Mouse (Mus musculus) CH12.LX (cell line): Measurements from ENCODE around the gene Bmf.

ENCODE experiments used
- CTCF ChIP-seq, 2 experiments: IDR thresholded peaks in 1 of 2; conservative IDR thresholded peaks in 1 of 2; 2 replicates each; pipeline ENCODE4 v1.5.1; 2011 to 2012; ENCODE audit warnings: low read depth in 2 of 2, low read length in 2 of 2, improper control_type of control experiment in 1 of 2, inconsistent platforms in 1 of 2, mild to moderate bottlenecking in 1 of 2, moderate library complexity in 1 of 2
- E2F4 ChIP-seq: IDR thresholded peaks from 2 replicates; pipeline ENCODE4 v1.6.1; 2011; ENCODE audit warnings: low read depth, low read length, improper control_type of control experiment; ENCODE audit not compliant: insufficient replicate concordance
- ELF1 ChIP-seq: IDR thresholded peaks from 2 replicates; pipeline ENCODE4 v1.6.1; 2014; ENCODE audit warnings: low read depth, mild to moderate bottlenecking, inconsistent platforms, low read length, improper control_type of control experiment
- EP300 ChIP-seq: IDR thresholded peaks from 2 replicates; pipeline ENCODE4 v1.6.1; 2011; ENCODE audit warnings: low read length, improper control_type of control experiment
- ETS1 ChIP-seq: conservative IDR thresholded peaks from 2 replicates; pipeline ENCODE4 v1.6.1; 2012; ENCODE audit warnings: low read depth, mild to moderate bottlenecking, inconsistent platforms, low read length, improper control_type of control experiment, moderate library complexity
- MAZ ChIP-seq: IDR thresholded peaks from 2 replicates; pipeline ENCODE4 v1.6.1; 2012; ENCODE audit warnings: low read depth, mild to moderate bottlenecking, inconsistent platforms, low read length, improper control_type of control experiment, moderate library complexity
- MEF2A ChIP-seq: IDR thresholded peaks from 2 replicates; pipeline ENCODE4 v1.6.1; 2014; ENCODE audit warnings: low read depth, mild to moderate bottlenecking, inconsistent platforms, low read length, improper control_type of control experiment, borderline replicate concordance
- MXI1 ChIP-seq: IDR thresholded peaks from 2 replicates; pipeline ENCODE4 v1.6.1; 2011; ENCODE audit warnings: mild to moderate bottlenecking, low read depth, low read length, improper control_type of control experiment
- PAX5 ChIP-seq: IDR thresholded peaks from 2 replicates; pipeline ENCODE4 v1.6.1; 2012; ENCODE audit warnings: low read length, inconsistent platforms, mixed read lengths
- POLR2A ChIP-seq: IDR thresholded peaks from 2 replicates; pipeline ENCODE4 v1.6.1; 2011; ENCODE audit warnings: low read depth, mild to moderate bottlenecking, improper control_type of control experiment, low read length
- SIN3A ChIP-seq: IDR thresholded peaks from 2 replicates; pipeline ENCODE4 v1.6.1; 2012; ENCODE audit warnings: low read length, improper control_type of control experiment, inconsistent platforms
- USF2 ChIP-seq: conservative IDR thresholded peaks from 2 replicates; pipeline ENCODE4 v1.6.1; 2011; ENCODE audit warnings: low read depth, low read length, improper control_type of control experiment

- TF ChIP-seq PAX5, result no peak
- no peak for TF ChIP-seq POLR2A
- no peak for TF ChIP-seq EP300
- TF ChIP-seq E2F4, result no peak
- TF ChIP-seq CTCF (conservative IDR thresholded peaks at IDR 0.05 in 1 of 2, IDR thresholded peaks at IDR 0.05 in 1 of 2; ENCODE audit: low read depth in 2 of 2, low read length in 2 of 2), result no peak
- TF ChIP-seq MAZ, result no peak
- TF ChIP-seq MEF2A, result no peak
- no peak for TF ChIP-seq MXI1
- no peak for TF ChIP-seq ELF1
- TF ChIP-seq USF2, result no peak
- no peak for TF ChIP-seq ETS1
- TF ChIP-seq SIN3A, result no peak
These were observed 12.5 kb upstream of the Bmf start for GRCm38 (mm10) chr2:118562015-118562414.
